Mouse (Mus musculus): ENCODE data around the gene Samhd1. TPM values are rescaled to one million over a fixed set of nuclear protein-coding genes. Genes with fewer than 3 reads are reported as not detected.
A peak's percentile ranks its signal among the peaks of the same experiment; 100 is the strongest.

The Samhd1 gene
- polyA plus RNA-seq, 1 experiment from 2014 or later, result 14.9 TPM

DNA sequence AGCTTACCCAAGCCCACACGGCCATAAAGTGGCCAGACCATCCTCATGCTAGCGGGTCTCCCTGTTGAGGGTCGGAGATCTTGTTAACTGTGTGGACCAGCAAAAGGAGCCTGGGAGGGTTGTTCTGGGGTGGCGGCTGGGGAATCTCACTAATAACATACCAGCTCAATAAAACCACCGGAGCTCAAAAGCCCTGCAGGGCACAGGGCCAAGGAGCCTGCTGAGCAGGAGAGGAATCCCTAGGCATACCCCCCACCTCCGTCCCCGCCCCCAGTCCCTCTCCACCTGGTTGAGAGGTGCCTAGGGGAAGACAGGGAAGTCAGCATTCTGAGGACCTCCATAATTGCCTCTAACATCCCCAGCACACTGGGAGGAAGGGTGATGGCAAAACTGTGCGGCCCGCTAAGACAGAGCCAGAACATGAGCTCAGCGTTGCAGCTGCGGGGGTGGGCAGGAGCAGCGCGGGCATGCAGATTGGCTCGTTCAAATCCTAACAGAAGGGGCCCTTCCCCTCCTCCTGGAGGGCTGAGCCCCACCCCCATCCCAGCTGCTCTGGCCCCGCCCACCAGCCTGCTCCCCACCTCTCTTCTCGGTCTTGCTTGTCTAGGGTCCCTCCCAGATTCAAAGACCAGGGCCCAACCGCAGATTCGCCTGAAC, 76.6 kb downstream of the Samhd1 start:
- 8% methylated on average over 18 of the region's 18 CpGs for WGBS
- Histone ChIP-seq H3K36me3 (ENCODE audit: control insufficient read depth, insufficient read depth, low read length) (peaks cover 22% of the 10 kb centered on the region), H3K4me3 (ENCODE audit: low read depth, low read length) (no peak overlapping the region), H3K27ac (ENCODE audit: low read depth, low read length) (peak overlapping the region; percentile 75), H3K4me1 (ENCODE audit: control insufficient read depth, insufficient read depth, low read length) (peaks cover 24% of the 10 kb centered on the region), H3K9me3 (ENCODE audit: control insufficient read depth, low read length) (no peaks in the 10 kb centered on the region), H3K4me2 (ENCODE audit: low read depth, low read length) (peak overlapping the region; percentile 20; the same call in 1 of the 2 replicates), H3K27me3 (ENCODE audit: control insufficient read depth, insufficient read depth, low read length) (no peaks in the 10 kb centered on the region), H3K9ac (replicated peaks; ENCODE audit: low read depth, low read length) (0 out of 2 replicates have a peak overlapping the region, but pooled peaks have one; percentile 1)
- peak; percentile 84 for ATAC-seq (ENCODE audit: low read depth)

DNA sequence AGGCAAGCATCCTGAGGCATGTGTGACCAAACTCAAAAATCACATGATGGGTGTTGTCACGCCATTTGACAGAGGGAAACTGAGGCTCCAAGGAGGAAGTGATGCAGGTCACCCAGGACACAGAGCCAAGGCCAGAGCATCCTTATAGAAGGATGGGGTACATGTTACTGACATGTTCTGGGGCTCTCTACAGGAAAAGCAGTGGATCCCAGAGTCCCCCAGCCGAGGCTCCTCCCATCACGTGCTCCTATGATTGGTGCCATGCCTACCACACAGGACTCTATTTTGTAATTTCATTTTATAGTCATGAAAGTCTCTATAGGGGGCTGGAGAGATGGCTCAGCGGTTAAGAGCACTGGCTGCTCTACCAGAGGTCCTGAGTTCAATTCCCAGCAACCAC, 77.3 kb downstream of the Samhd1 start:
- ATAC-seq (ENCODE audit: low read depth), result no peak
- Histone ChIP-seq H3K4me2 (ENCODE audit: low read depth, low read length) (no peak overlapping the region), H3K4me1 (ENCODE audit: control insufficient read depth, insufficient read depth, low read length) (peaks cover 19% of the 10 kb centered on the region), H3K27me3 (ENCODE audit: control insufficient read depth, insufficient read depth, low read length) (no peaks in the 10 kb centered on the region), H3K4me3 (ENCODE audit: low read depth, low read length) (no peak overlapping the region), H3K9me3 (ENCODE audit: control insufficient read depth, low read length) (no peaks in the 10 kb centered on the region), H3K9ac (replicated peaks; ENCODE audit: low read depth, low read length) (no peak overlapping the region), H3K36me3 (ENCODE audit: control insufficient read depth, insufficient read depth, low read length) (peaks cover 29% of the 10 kb centered on the region), H3K27ac (ENCODE audit: low read depth, low read length) (no peak overlapping the region)
- 82% methylated on average over 4 of the region's 4 CpGs for WGBS

DNA sequence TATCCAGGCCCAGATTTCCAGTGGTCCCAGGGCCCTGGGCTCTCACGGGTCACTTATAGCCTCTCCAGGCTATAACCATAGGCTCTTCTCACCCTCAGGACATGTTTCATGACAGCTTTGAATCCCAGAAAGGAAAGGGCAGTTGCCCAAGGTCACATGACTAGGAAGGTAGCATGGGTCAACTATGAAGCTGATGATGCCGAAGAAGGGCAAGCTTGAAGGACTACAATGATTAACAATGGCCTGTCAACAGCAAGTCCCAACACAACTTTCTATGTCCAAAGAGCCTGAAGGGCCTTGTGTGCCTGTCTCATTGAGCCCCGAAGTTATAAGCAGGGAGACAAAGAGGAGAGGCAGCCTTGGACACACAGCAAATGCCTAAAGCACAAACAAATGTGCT, 77.9 kb downstream of the Samhd1 start:
- Histone ChIP-seq H3K36me3 (ENCODE audit: control insufficient read depth, insufficient read depth, low read length) (peaks cover 35% of the 10 kb centered on the region), H3K4me1 (ENCODE audit: control insufficient read depth, insufficient read depth, low read length) (peaks cover 19% of the 10 kb centered on the region), H3K27me3 (ENCODE audit: control insufficient read depth, insufficient read depth, low read length) (no peaks in the 10 kb centered on the region), H3K4me3 (ENCODE audit: low read depth, low read length) (no peak overlapping the region), H3K27ac (ENCODE audit: low read depth, low read length) (no peak overlapping the region), H3K9ac (replicated peaks; ENCODE audit: low read depth, low read length) (no peak overlapping the region), H3K4me2 (ENCODE audit: low read depth, low read length) (no peak overlapping the region), H3K9me3 (ENCODE audit: control insufficient read depth, low read length) (no peaks in the 10 kb centered on the region)
- ATAC-seq (ENCODE audit: low read depth), result no peak
- WGBS, result 91% methylated on average over 3 of the region's 3 CpGs

DNA sequence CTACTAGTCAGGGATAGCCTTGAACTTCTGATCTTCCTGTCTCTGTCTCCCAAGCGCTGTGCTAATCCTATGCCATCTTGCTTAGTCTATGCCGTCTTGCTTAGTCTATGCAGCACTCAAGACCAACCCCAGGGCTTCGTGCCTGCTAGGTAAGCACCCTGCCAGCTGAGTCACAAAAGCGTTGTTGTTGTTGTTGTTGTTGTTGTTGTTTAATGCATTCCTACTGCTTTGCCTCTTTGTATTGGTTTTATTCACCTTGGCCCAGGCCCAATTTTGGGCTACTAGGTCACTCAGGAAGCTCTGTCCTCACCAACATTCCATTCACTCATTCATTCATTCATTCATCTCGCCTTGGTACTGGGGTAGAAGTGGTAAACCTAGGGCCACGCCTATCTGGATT, 79.3 kb downstream of the Samhd1 start:
- H3K4me2 ChIP-seq (ENCODE audit: low read depth, low read length), result no peak overlapping the region
- no peaks in the 10 kb centered on the region for H3K9me3 ChIP-seq (ENCODE audit: control insufficient read depth, low read length)
- no peak overlapping the region for H3K4me3 ChIP-seq (ENCODE audit: low read depth, low read length)
- no peak overlapping the region for H3K27ac ChIP-seq (ENCODE audit: low read depth, low read length)
- peaks cover 40% of the 10 kb centered on the region for H3K36me3 ChIP-seq (ENCODE audit: control insufficient read depth, insufficient read depth, low read length)
- WGBS, result 91% methylated on average over 6 of the region's 6 CpGs
- H3K9ac ChIP-seq (replicated peaks; ENCODE audit: low read depth, low read length), result no peak overlapping the region
- peaks cover 23% of the 10 kb centered on the region for H3K4me1 ChIP-seq (ENCODE audit: control insufficient read depth, insufficient read depth, low read length)
- H3K27me3 ChIP-seq (ENCODE audit: control insufficient read depth, insufficient read depth, low read length), result no peaks in the 10 kb centered on the region
- no peak for ATAC-seq (ENCODE audit: low read depth)

DNA sequence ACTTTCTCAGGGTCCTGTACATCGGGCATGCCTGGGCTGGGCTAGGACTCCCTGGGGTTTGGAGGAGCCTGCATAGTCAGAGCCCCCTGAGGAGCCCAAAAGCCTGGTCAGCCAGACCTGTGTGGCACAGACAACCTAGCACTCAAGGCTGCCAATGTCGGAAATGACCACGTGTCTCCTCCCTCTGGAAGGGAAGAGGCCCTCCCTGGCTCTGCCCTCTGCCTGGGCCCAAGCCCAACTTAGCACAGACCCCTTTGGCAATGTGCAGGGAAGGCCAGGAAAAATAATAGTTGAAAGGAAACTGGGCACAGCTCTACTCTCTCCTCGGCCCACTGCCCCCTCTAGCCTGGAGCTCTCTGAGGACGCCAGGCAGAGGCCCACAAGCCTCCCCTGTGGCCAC, 80.2 kb downstream of the Samhd1 start:
- H3K27ac ChIP-seq (ENCODE audit: low read depth, low read length), result peak overlapping the region; percentile 7; the same call in 1 of the 2 replicates
- no peak overlapping the region for H3K4me2 ChIP-seq (ENCODE audit: low read depth, low read length)
- H3K36me3 ChIP-seq (ENCODE audit: control insufficient read depth, insufficient read depth, low read length), result peaks cover 36% of the 10 kb centered on the region
- H3K4me1 ChIP-seq (ENCODE audit: control insufficient read depth, insufficient read depth, low read length), result peaks cover 32% of the 10 kb centered on the region
- 0 out of 2 replicates have a peak, but pooled peaks have one; percentile 2 for ATAC-seq (ENCODE audit: low read depth)
- H3K9ac ChIP-seq (replicated peaks; ENCODE audit: low read depth, low read length), result no peak overlapping the region
- H3K9me3 ChIP-seq (ENCODE audit: control insufficient read depth, low read length), result no peaks in the 10 kb centered on the region
- WGBS, result 69% methylated on average over 5 of the region's 5 CpGs
- no peaks in the 10 kb centered on the region for H3K27me3 ChIP-seq (ENCODE audit: control insufficient read depth, insufficient read depth, low read length)
- H3K4me3 ChIP-seq (ENCODE audit: low read depth, low read length), result no peak overlapping the region

DNA sequence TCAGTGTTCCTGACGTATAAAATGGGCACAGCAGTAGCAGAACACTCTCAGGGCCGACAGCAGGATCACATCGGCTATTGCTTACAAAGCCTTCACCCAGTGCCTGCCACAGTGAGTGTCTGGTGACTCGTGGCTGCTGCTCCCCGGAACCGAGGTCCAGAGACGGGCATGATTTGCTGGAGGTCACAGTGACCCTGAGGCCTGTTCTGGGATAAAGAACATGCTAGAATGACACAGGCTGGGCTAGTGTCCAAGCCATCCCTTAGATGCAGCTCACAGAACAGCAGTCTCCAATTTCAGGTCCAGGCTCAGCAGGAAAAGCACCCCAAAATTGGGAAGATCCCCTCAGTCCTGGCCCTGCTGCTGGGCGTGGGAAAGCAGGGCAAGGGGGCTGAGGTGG, 80.8 kb downstream of the Samhd1 start:
- H3K4me1 ChIP-seq (ENCODE audit: control insufficient read depth, insufficient read depth, low read length), result peaks cover 37% of the 10 kb centered on the region
- peaks cover 31% of the 10 kb centered on the region for H3K36me3 ChIP-seq (ENCODE audit: control insufficient read depth, insufficient read depth, low read length)
- no peaks in the 10 kb centered on the region for H3K9me3 ChIP-seq (ENCODE audit: control insufficient read depth, low read length)
- no peak overlapping the region for H3K9ac ChIP-seq (replicated peaks; ENCODE audit: low read depth, low read length)
- WGBS, result 88% methylated on average over 8 of the region's 8 CpGs
- H3K27ac ChIP-seq (ENCODE audit: low read depth, low read length), result 0 out of 2 replicates have a peak overlapping the region, but pooled peaks have one; percentile 8
- H3K4me2 ChIP-seq (ENCODE audit: low read depth, low read length), result no peak overlapping the region
- H3K4me3 ChIP-seq (ENCODE audit: low read depth, low read length), result no peak overlapping the region
- H3K27me3 ChIP-seq (ENCODE audit: control insufficient read depth, insufficient read depth, low read length), result no peaks in the 10 kb centered on the region
- ATAC-seq (ENCODE audit: low read depth), result no peak

DNA sequence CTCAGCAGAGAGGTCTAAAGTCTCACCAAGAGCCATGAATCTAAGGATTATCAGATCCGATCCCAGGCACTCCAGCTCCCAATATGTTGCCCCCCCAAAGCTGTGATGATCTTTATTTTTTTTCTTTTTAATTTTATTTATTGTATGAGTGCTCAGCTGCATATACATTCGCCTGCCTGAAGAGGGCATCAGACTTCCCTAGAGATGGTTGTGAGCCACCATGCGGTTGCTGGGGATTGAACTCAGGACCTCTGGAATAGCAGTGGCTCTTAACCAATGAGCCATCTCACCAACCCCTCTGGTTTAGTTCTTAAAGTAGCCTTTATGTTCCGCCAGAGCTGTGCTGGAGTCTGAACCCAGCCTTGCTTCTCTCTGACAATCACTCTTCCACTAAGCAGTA, 81.3 kb downstream of the Samhd1 start:
- no peak for ATAC-seq (ENCODE audit: low read depth)
- Histone ChIP-seq H3K36me3 (ENCODE audit: control insufficient read depth, insufficient read depth, low read length) (peaks cover 26% of the 10 kb centered on the region), H3K27me3 (ENCODE audit: control insufficient read depth, insufficient read depth, low read length) (no peaks in the 10 kb centered on the region), H3K4me1 (ENCODE audit: control insufficient read depth, insufficient read depth, low read length) (peaks cover 37% of the 10 kb centered on the region), H3K27ac (ENCODE audit: low read depth, low read length) (no peak overlapping the region), H3K9me3 (ENCODE audit: control insufficient read depth, low read length) (no peaks in the 10 kb centered on the region), H3K4me3 (ENCODE audit: low read depth, low read length) (no peak overlapping the region), H3K9ac (replicated peaks; ENCODE audit: low read depth, low read length) (no peak overlapping the region), H3K4me2 (ENCODE audit: low read depth, low read length) (no peak overlapping the region)
- 84% methylated on average over 4 of the region's 4 CpGs for WGBS

DNA sequence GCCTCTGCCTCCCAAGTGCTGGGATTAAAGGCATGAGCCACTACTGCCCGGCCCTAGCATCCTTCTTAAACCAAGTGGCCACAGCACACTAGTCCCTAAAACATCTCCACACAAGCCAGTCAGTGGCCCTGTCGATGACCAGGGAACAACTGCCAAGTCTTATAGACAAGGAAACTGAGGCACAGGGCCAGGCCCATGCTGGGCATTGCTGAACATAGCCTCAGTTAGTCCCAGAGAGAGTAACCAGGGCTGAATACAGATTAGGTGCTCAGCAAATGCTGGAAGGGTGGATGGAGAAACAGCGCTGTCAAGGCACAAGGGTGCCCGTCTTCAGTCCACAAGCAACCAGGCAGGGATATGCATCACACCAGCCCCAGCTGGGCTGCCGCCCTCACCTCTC, 81.9 kb downstream of the Samhd1 start:
- H3K36me3 ChIP-seq (ENCODE audit: control insufficient read depth, insufficient read depth, low read length), result peaks cover 26% of the 10 kb centered on the region
- 96% methylated on average over 5 of the region's 5 CpGs for WGBS
- no peak overlapping the region for H3K9ac ChIP-seq (replicated peaks; ENCODE audit: low read depth, low read length)
- H3K27me3 ChIP-seq (ENCODE audit: control insufficient read depth, insufficient read depth, low read length), result no peaks in the 10 kb centered on the region
- H3K27ac ChIP-seq (ENCODE audit: low read depth, low read length), result no peak overlapping the region
- no peak overlapping the region for H3K4me3 ChIP-seq (ENCODE audit: low read depth, low read length)
- no peak overlapping the region for H3K4me2 ChIP-seq (ENCODE audit: low read depth, low read length)
- no peaks in the 10 kb centered on the region for H3K9me3 ChIP-seq (ENCODE audit: control insufficient read depth, low read length)
- no peak for ATAC-seq (ENCODE audit: low read depth)
- peaks cover 34% of the 10 kb centered on the region for H3K4me1 ChIP-seq (ENCODE audit: control insufficient read depth, insufficient read depth, low read length)

DNA sequence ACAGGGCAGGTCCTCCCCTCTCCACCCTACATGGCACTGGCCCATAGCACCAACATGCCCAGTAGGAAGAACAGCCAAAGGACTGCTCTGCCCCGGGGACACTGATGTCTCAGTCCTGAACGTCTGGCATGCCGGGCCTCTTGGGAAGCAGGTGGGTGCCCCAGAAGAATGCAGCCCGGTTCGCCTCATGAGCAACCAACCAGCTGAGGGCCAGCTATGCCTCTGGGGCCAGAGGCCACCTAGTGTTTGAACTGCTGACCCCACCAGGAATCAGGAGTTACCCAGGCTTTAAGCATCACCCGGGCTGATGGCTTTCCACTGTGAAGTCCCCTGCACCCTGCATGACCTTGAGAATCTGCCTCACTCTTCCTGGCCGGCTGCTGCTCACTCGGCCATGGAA, 82.6 kb downstream of the Samhd1 start:
- H3K27ac ChIP-seq (ENCODE audit: low read depth, low read length), result no peak overlapping the region
- no peak for ATAC-seq (ENCODE audit: low read depth)

More for the DNA sequence above, 82.6 kb downstream of the Samhd1 start:
- no peaks in the 10 kb centered on the region for H3K27me3 ChIP-seq (ENCODE audit: control insufficient read depth, insufficient read depth, low read length)
- H3K4me1 ChIP-seq (ENCODE audit: control insufficient read depth, insufficient read depth, low read length), result peaks cover 31% of the 10 kb centered on the region
- H3K9me3 ChIP-seq (ENCODE audit: control insufficient read depth, low read length), result no peaks in the 10 kb centered on the region
- H3K4me2 ChIP-seq (ENCODE audit: low read depth, low read length), result no peak overlapping the region
- no peak overlapping the region for H3K4me3 ChIP-seq (ENCODE audit: low read depth, low read length)
- H3K36me3 ChIP-seq (ENCODE audit: control insufficient read depth, insufficient read depth, low read length), result peaks cover 26% of the 10 kb centered on the region
- WGBS, result 72% methylated on average over 8 of the region's 8 CpGs
- no peak overlapping the region for H3K9ac ChIP-seq (replicated peaks; ENCODE audit: low read depth, low read length)
